Mouse (Mus musculus): ENCODE measurements around the gene Tmem51. TPM values are rescaled to one million over a fixed set of nuclear protein-coding genes. Genes with fewer than 3 reads are reported as not detected.
"Not testable (repeated sequence)": the region's sequence is repeated elsewhere in the genome, so short reads cannot be mapped to it uniquely, and the experiment has no call there.

Tmem51 gene
- total RNA-seq, 2 experiments from 2014 or later, result 7.7 TPM

DNA sequence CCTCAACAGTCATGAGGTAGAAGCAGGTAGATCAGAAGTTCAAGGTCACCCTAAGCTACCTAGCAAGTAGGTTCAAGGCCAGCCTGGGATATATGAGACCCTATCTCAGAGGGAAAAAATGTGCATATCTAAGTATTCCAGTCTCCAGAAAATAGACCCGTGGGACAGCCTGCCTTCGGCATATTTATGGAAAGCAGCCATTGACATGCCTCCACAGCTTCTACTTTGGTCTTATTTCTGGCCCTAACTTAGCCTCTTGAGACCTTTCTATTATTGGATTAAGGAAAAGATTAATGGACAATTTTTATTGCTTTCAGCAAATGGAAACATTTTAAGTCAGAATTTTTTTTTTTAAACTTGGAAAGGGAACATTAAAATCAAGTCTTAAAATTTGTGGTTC is 57.1 kb downstream of the Tmem51 start:
- DNase-seq (ENCODE audit: low spot score in 2 of 2), result no peak

DNA sequence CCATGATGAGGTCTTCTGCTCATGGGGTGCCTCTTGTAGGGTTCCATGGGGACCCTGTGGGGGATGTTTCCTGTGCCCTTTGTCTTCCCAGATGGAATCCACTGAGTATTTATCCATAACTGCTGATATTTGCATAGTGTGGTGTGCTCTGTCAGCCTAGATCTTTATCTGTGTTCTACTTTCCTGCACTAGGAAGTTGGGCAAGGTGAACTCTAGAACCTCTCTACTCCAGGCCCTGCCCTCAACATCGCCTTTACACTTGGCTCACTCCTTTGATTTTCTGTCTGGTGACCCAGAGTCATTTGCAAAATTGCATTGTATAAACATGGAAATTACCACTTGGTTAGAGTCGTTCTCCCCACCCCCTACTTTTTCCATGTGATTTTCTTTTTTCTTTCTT is 59.6 kb downstream of the Tmem51 start:
- no peak for DNase-seq (ENCODE audit: low spot score in 2 of 2)

DNA sequence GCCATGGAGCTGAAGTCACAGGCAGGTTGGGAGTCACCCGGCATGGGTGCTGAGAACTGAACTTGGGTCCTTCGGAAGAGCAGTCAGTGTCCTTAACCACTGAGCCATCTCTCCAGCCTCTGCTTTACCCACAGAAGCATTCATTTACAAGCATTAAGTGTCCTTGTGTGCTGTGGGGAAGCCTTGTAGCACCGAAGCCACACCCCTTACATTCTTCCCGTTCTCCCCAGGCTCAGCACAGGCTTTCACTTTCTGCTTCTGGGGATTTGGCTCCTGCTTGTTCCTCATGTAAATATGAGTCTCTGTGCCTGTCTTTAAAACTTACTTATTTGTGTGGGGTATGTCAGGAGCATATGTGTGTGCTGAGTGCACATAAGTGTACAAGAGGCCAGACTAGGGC is 60.9 kb downstream of the Tmem51 start:
- DNase-seq (ENCODE audit: low spot score in 2 of 2), result no peak

DNA sequence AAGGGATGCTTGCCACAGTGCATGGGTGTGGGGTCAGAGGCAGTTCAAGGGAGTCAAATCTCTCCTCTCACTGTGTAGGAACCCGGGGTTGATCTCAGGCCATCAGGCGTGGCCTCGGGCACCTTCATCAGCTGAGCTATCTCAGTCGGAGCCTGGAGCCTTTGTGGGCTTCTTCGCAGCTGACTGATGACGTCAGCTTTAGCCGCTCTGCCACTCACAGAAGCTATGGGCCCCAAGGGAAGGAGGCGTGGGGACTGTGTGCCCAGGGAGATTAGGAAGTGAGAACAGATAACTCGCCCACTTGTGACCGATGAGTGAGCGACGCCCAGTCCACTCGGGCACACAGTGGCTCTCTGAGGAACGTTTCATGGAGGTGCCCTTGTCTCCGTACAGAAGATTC is 66.4 kb downstream of the Tmem51 start:
- DNase-seq (ENCODE audit: low spot score in 2 of 2), result no peak

DNA sequence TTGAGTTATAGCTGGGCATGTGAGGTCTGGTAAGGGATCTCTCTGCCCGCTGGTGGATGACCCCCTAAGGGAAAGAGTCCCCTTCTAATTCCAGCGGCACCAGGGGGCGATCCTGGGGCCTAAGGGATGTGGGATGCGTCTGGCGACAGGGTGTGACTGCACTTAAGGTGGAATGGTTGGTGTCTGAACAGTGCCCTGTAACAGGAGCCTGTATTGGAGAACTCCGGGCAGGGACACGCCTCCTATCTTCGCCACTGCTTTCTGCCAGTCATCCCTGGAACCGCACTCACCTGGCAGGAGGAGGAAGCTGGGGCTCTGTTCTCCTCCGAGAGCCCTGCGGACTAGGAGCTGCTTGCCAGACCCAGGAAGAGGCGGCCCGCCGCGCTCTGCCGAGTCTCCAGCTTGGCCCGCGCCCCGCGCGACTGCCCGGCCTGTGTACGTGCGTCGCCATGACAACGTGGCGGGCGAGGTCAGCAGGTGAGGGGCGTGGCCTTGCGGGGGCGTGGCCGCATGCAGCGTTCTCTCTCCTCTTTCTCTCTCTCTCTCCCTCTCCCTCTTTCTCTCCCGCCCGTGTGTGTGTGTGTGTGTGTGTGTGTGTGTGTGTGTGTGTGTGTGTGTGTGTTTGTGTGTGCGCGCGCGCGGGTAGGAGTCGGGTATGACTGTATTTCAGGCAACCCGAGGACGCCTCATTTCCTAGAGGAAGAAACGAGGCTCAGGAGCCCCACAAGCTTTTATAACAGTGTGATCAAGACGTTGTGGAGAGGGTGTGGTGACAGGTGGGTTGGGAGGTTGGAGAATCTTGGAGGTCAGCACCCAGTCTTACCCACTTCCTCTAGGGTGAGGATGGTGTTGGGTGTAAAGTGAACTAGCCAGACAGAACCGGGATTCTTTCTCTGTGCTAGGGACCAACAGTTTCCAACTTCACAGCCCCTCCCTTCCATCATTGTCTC is 69.2 kb downstream of the Tmem51 start, which contains the start of gene Fhad1:
Gene Fhad1, minus strand, starts transcription at position 424 of the 950 bp plus-strand sequence.
- DNase-seq (ENCODE audit: low spot score in 2 of 2), result peak; percentile 43 to 57

DNA sequence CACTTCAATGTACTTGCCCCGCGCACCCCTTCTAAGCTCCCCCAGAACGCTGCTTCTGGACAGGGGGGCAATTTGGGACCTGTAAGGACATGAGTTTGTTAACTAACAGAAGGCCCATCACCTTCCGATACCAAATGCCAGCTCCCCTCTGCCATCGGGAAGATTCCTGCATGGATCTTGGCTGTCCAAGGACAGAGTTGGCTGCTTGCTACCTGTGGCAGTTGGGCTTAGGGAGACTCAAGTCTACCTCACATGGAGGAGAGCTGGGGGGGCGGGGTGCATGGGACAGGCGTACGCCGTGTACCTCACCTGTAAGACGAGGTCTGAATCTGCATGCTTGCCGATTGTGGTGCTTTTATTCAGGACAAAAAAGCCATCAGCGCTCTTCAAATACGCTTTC is 72.9 kb downstream of the Tmem51 start:
- DNase-seq (ENCODE audit: low spot score in 2 of 2), result no peak

DNA sequence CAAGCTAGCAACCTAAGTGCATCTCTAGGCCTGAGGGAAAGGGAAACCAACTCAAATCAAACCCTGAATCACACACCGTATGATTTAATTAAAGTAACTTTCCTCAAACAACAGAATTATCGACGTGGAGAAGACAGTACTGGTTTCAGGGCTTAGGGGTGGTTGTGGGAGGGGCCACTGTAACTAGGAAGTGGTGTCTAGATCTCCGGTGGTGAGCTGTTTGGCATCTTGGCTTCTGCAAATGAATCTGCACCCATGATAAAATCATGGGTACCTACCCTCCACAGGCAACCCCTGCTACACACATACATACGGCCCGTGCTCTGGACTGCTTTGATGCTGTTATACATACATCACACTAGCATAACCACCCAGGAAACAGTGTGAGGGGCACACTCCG is 73.7 kb downstream of the Tmem51 start:
- DNase-seq (ENCODE audit: low spot score in 2 of 2), result no peak

DNA sequence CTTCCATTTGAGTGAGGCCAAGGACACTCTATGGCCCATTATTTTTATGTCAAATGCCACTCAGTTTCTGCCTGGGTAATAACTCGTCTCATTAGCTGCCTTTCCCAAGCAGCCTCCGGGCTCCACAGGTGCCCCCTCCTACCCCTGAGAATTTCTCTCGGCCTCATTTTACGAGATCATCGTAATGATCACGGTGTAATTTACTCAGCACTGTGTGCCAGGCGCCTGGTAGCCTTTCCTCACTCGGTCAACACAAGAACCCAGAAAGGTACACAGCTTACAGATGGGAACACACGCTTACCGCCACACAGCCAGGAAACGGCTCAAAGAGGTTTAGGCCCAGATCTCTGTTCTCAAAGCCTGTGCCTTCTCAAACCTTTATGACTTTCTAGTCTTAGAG is 75.9 kb downstream of the Tmem51 start:
- no peak for DNase-seq (ENCODE audit: low spot score in 2 of 2)

DNA sequence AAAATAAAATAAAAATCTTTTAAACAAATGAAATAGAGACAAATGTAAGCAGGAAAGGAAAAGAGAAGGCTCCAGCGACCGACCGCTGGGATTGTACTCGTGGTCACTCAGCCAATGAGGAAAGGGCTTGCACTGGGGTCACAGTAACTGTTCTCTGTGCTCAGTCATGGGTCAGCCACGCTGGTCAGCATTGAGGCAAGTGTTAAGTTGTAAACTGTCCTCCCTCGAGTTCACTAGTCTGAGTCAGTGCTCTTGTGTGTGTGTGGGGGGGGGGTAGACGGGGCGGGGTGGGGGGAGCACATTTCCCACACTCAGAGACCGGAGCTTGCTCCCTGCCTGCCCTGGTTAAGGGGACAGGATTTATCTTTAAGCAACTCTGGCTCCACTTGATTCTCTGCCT is 83.5 kb downstream of the Tmem51 start:
- no peak for DNase-seq (ENCODE audit: low spot score in 2 of 2)

DNA sequence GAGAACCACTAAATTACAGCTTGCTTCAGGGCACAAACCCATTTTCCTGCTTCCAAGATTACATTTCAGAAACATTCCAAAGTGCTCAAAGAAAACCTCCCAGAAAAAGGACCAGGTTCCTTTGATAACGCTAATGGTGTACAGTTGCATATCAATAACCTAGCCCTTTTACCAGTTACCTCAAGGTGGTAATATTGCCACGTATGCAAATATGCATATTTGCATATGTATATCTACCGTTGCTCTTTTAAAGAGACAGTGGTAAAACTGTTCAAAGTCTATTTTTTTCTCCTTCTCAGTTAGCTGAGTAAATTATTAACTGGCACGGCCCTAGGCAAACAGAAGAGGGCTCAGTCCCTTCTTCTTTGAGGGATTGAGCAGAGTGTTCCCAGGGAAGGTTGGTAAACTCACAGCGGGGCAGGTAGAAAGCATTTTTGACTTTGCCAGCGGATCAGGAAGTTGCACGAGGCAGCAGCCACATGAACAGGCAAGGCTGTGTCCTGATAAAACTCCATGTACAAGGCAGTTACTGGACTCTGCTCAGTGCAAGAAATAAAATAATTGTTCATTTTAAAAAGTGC is 84.5 kb downstream of the Tmem51 start:
- DNase-seq (ENCODE audit: low spot score in 2 of 2), result no peak

DNA sequence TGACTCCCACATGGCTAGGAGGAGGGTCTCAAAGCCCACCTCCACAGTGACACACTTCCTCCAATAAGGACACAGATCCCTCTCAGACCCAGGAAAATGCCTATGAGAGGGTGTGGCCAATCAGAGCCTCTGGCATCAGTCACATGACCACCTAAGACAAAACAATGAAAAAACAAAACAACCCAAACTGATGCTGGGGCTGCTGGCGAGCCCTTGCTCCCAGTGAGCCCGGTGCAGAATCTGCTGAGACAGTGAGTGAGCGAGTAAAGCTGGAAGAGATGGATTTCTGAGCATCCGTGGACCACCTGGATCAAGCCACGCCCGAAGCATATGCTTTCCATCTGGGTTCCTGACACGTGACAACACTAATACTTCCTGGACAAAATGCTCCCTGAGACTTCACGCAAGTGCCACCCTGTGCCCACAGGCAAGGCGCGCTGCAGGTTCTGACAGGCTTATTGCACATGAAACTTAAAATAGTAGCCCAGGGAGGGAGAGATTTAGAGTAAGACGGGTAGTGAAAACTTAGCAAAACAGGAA is 85.8 kb downstream of the Tmem51 start:
- DNase-seq (ENCODE audit: low spot score in 2 of 2), result no peak

DNA sequence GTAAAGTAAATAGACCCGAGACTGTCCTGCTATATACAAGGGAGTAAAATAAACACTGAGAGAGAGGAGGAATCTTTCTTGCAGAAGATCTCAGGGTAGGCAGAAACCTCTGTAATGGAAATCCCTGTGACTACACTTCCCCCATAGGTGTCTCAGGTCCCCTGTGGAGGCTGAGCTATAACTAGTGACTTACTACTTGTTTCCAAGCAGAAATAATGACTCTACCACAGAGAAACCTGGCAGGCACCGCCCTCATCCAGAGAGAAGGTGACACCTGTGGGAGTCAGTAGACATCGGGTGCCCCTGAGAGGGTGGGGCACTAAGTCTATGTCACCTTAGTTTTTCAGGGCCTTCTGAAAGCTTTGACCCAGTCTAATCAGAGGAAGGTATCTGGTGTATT is 87.2 kb downstream of the Tmem51 start:
- no peak for DNase-seq (ENCODE audit: low spot score in 2 of 2)

DNA sequence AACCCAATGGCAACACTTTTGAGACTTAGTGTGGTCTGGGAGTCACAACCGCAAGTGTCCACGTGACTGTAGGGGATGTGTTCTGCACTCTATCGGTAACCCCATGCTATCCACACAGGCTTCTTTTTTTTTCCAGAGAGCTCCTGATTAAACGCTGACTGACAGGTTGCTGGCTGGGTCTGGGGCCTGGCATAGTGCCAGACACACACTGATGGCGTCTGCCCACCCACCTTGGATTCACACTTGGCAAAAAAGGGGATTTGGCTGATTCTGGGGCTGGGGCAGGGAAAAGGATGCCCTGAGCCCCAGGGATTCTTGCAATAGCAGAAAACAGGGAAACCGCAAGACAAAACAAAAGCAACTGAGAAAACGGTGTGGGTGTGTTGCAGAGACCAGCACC is 88.0 kb downstream of the Tmem51 start:
- DNase-seq (ENCODE audit: low spot score in 2 of 2), result peak in 1 of 2 experiments; percentile 40

DNA sequence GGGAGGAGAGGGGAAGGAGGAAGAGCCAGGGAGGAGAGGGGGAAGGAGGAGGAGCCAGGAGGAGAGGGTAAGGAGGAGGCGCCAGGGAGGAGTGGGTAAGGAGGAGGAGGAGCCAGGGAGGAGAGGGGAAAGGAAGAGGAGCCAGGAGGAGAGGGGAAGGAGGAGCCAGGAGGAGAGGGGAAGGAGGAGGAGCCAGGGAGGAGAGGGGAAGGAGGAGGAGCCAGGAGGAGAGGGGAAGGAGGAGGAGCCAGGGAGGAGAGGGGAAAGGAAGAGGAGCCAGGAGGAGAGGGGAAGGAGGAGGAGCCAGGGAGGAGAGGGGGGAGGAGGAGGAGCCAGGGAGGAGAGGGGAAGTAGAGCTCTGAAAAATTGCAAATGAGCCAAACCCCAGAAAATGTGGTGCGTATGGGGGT is 90.0 kb downstream of the Tmem51 start:
- DNase-seq (ENCODE audit: low spot score in 2 of 2), result not testable (repeated sequence)

DNA sequence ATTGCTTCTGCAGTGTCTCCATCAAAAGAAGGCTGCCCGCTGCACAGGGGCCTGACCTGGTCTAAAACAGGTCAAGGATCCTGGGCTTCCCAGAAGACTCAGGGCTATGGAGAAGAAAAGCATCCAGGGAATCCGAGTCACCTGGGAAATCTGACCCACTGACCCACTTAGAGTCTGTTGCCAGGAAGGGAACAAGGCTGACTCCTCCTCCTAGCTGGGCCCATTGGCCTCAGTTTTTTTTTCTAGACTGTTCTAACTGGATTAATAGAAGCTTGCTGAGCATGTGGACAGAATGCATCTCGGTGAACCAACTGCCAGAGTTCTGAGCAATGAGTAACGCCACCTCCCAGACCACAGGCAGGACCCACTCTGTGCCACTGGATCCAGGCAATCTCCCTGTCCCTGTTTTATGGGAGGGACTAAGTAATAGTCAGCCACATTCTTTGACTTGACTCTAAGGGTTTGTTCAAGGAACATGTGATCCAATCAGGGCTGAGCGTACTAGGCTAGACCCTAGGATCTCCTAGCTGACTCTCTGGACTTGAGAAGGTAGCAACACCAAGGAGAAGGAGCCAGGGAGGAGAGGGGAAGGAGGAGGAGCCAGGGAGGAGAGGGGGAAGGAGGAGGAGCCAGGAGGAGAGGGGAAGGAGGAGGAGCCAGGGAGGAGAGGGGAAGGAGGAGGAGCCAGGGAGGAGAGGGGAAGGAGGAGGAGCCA is 90.6 kb downstream of the Tmem51 start:
- DNase-seq (ENCODE audit: low spot score in 2 of 2), result no peak

DNA sequence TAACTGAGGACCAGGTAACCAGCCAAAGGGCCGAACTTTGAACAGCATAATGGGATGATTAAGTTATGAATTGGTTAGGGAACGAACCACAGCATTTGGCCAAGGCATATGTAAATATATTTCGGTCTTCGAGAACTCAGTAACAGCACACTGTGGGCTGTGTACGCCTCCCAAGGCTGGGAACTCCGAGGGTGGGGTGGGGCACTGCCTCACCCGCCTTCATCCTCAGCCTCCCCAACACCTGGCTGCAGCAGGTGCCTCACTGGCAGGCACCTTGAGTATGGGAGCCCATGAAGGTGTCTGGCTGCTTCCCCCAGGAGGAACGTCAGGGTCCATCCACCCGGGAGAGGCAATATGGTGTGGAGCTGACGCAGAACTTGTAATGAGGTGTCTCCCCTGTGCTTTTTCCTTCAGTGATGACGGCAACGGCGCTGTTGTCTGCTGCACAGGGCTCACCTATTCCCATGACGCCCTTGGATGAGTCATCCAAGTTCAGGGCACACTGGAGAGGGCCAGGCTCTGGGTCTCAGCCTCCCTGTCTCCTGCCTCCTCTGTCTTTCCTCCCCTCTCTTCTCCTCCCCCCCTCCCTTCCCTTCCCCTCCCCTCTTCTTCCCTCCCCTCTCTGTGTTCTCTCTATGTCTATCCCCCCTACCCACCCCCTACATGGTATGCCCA is 91.4 kb downstream of the Tmem51 start:
- no peak for DNase-seq (ENCODE audit: low spot score in 2 of 2)

DNA sequence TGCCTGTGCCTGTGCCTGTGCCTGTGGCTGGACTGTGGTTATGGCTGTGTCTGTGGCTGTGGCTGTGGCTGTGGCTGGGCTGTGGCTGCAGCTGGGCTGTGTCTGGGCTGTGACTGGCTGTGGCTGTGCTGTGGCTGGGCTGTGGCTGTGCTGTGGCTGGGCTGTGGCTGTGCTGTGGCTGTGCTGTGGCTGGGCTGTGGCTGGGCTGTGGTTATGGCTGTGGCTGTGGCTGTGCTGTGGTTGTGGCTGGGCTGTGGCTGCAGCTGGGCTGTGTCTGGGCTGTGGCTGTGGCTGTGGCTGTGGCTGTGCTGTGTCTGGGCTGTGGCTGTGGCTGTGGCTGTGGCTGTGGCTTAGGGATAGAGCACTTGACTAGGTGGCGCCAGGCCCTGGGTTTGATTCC is 95.9 kb downstream of the Tmem51 start:
- DNase-seq (ENCODE audit: low spot score in 2 of 2), result no peak

DNA sequence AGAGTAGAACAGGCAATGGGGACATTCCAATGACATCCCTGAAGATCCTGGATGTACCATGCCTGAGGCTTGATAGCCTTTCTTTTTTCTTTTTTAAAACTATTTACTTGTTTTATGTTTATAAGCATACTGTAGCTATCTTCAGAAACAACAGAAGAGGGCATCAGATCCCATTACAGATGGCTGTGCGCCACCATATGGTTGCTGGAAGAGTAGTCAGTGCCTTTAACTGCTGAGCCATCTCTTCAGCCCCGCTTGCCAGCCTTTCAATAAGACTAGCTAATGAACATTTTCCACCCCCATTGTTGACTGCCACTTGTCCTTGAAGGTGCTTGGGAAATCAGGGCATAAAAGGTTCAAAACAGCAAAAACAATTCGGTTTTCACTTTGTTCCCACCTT is 100.4 kb downstream of the Tmem51 start:
- peak in 1 of 2 experiments; percentile 48 for DNase-seq (ENCODE audit: low spot score in 2 of 2)

DNA sequence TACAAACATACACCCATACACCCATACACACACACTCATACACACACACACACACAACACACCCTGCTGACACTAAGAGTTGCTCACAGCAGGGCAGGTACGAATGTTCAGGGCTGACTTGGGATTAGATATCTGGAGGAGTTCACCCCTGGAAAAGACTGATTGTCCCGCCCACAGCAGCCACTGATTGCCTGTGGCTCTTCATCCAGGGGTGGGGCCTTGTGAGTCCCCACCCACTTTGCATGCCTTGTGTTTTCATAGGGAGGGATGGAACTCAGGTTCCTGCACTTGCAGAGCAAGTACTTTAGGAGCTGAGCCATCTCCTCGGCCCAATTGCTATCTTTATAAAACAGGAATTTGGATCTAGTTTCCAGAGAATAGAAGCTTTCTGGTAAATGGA is 102.6 kb downstream of the Tmem51 start:
- DNase-seq (ENCODE audit: low spot score in 2 of 2), result no peak

All from layer of hippocampus, postnatal 10 days (tissue).